Mouse (Mus musculus): ENCODE measurements around the gene Lzic. TPM values are rescaled to one million over a fixed set of nuclear protein-coding genes. Genes with fewer than 3 reads are reported as not detected.
A peak's percentile ranks its signal among the peaks of the same experiment; 100 is the strongest.

The Lzic gene
- polyA plus RNA-seq, 1 experiment from 2014 or later, result 62.8 TPM

DNA sequence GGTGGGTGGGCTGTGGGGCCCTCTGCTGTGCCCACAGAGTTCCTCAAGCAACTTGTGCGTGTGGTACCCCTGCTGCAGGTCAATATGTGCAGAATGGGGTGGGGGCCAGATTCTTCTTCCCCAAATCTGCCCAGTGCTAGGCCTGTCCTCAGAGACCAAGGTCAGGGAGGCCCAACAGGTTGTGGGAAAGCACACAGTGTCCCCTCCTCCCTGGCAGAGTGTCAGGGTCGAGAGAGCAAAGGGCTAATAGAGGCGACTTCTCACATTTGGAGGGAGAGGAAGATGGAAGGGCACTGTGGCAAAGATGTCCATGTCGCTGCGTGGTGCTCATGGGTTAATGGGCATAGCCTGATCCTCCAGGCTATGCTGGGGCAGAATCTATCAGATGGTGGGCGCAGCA is 40.8 kb downstream of the Lzic start:
- no peak for DNase-seq (ENCODE audit: low spot score)

- no peak for DNase-seq (ENCODE audit: low spot score)
Measured at GRCm38 (mm10) chr4:149526330-149526729, 41.3 kb downstream of the Lzic start.

- no peak for DNase-seq (ENCODE audit: low spot score)
Measured at GRCm38 (mm10) chr4:149527621-149528354, 42.8 kb downstream of the Lzic start.

GRCm38 (mm10) chr4:149529691-149530090 is 44.7 kb downstream of the Lzic start:
- no peak for DNase-seq (ENCODE audit: low spot score)

DNA sequence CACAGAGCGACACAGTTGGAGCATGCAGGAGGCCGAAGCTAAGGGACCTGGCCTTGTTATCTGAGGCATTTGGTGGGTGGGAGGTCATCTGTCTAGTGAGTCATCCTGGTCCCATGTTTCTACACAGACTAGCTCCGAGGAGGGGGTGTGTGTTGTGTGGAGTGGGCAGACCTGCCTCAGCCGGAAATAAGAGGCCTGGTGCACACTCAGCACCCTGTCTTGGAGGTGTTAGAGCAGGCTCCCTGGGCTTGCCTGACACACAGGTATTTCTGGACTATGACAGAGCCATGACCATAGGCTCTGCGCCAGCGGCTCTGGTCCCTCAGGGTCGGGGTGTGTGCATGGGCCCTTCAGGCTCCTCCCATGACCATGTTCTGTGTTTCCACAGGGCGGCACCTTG is 54.4 kb downstream of the Lzic start:
- no peak for DNase-seq (ENCODE audit: low spot score)

DNA sequence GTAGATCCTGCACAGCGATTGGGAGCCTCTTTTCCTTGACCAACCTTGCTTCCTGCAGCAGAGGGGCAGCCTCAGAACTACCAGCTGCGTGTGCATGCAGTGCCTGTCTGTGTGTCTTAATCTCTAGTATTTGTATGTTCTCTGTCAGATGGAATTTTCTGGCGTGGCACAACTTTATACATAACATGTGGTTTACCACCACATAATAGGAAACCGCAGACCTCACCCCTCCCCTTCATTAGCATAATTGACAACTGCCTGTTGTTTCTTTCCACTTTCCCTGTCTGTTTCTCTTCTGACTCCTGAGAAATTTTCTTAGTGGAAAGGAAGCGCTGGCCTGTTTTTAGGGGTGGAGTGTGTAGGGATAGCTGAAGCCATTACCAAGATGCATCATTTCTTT is 56.9 kb downstream of the Lzic start:
- DNase-seq (ENCODE audit: low spot score), result peak; percentile 57

DNA sequence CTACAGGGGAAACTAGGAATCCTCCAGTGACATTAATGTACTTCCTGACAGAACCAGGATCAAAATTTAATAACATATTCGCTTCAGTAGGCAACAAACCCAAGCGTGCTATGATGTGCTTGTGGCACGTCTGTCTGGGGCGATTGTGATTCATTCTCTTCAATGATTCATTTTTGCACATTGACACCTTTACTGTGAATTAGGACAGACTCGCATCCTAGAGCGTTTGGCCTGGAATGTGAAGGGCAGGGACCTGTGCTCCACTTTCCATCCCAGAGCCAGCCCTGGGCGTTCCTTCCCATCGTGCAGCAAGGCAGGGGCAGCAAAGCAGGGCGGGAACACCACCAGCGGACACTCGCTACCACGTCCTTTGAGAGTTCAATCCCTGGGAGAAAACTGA is 57.4 kb downstream of the Lzic start:
- DNase-seq (ENCODE audit: low spot score), result no peak

GRCm38 (mm10) chr4:149542927-149543553 is 58.0 kb downstream of the Lzic start:
- DNase-seq (ENCODE audit: low spot score), result peak; percentile 90

- DNase-seq (ENCODE audit: low spot score), result no peak
Measured at GRCm38 (mm10) chr4:149544892-149545291, 59.9 kb downstream of the Lzic start.

Small RNAs within 50 kb of the gene (microRNA-seq; reads per million reads assigned to microRNA genes)
- gene Mir5616 (ENCODE audit: borderline number of aligned reads), result not detected

Other genes starting within 250 kb of the Lzic start
- 9.8 and 10.5 TPM in 2 replicates for gene Kif1b, start 177.5 kb upstream of the Lzic start, polyA plus RNA-seq (2015; fragmentation: Nextera tagmentation; extraction: Ambion mirVana)
- 27.3 and 28.5 TPM in 2 replicates for gene Ube4b, start 58.5 kb upstream of the Lzic start, polyA plus RNA-seq (2015; fragmentation: Nextera tagmentation; extraction: Ambion mirVana)
- gene Rbp7, start 30.3 kb upstream of the Lzic start, polyA plus RNA-seq (2015; fragmentation: Nextera tagmentation; extraction: Ambion mirVana), result 12.6 and 18.0 TPM in 2 replicates
- 0.31 TPM in 1 of 2 replicates, not detected in the other for gene Tmem274, start 7.9 kb upstream of the Lzic start, polyA plus RNA-seq (2015; fragmentation: Nextera tagmentation; extraction: Ambion mirVana)
- gene Nmnat1, start within 50 bp of the Lzic start, polyA plus RNA-seq (2015; fragmentation: Nextera tagmentation; extraction: Ambion mirVana), result 13.4 and 15.3 TPM in 2 replicates
- 25.6 and 28.3 TPM in 2 replicates for gene Ctnnbip1, start 33.0 kb downstream of the Lzic start, polyA plus RNA-seq (2015; fragmentation: Nextera tagmentation; extraction: Ambion mirVana)
- 20.4 and 21.1 TPM in 2 replicates for gene Clstn1, start 101.2 kb downstream of the Lzic start, polyA plus RNA-seq (2015; fragmentation: Nextera tagmentation; extraction: Ambion mirVana)
- 27.5 and 31.2 TPM in 2 replicates for gene Pik3cd, start 217.3 kb downstream of the Lzic start, polyA plus RNA-seq (2015; fragmentation: Nextera tagmentation; extraction: Ambion mirVana)

Measured in thymus, postnatal 0 days (tissue).